Mouse (Mus musculus) Muller cell, postnatal 12 days (primary cell): ENCODE data around the gene Sgk1.
"Not testable (repeated sequence)": the region's sequence is repeated elsewhere in the genome, so short reads cannot be mapped to it uniquely, and the experiment has no call there.

Experiments
- DNase-seq: peaks from one replicate; pipeline ENCODE4 v3.0.0-alpha.2; 2015; ENCODE audit errors: inconsistent ontology term

Gene Sgk1

DNA sequence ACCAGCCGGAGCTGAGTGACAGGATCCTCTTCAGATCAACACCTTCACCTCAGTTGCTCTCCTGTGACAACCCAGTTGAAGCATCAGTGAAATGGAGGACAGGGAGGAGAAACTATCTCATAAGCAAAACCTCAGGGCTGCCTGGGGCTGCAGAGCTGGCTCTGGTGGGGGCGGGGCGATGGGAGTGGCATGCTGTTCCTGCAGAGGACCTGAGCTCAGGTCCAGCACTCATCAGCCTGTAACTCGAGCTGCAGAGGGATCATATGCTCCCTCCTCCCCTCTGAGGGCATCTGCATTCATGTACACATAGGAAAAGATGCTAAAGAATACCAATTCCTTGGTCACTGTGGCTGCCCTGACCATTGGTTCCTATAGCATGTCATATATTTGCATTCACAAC, 15.5 kb upstream of the Sgk1 start:
- no peak for DNase-seq

DNA sequence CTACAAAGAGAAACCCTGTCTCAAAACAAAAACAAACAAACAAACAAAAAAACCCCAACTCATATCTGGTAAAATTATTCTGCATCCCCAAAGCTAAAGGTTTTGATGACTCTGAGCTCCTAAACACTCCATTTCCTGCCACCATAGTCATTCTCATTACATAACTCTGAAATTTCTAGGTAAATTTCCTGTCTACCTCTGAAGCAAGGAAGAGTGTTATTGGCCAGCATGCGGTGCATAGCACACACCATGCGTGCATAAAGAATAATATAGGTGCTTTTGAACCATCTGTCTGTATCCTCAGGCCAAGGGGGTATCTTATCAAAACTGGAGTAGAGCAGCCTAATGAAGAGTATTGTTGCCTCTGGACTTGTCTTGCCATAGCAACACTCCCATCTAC, 13.8 kb upstream of the Sgk1 start:
- DNase-seq: no peak

DNA sequence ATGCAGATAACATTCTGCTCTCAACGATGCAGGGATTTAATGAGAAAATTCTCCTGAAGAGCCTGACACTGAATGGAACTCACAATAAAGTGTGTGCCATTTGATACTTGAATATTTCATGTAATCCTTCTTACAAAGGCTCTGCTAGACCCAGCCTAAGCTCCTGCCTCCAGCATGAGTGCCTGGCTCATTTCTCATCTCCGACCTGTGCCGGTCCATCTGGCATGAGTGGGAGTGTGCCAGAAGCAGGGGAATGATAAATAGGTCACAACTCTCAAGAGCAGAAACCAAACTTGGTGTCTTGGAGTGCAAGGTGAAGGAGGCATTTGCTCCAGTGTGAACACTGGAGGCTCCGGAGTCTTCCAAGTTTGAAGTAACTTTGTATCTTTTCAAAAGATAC, 13.4 kb upstream of the Sgk1 start:
- no peak for DNase-seq

DNA sequence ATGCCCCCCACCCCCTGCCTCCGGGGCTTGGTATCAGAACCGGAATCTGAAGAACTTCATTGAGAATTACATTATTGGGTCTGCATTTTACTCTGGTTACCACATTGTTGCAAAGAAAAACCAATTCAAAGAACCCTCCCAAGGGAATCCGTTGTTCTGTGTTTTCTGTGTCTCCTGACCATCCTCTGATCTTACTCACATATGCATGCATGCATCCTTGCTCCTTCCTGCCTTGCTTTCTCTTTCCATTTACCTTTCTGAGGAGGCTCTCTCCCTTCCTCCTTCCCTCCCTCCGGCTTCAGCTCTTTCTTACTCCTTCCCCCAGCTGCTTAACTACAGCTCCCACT, 174 bp upstream of the Sgk1 start:
- peak; percentile 10 for DNase-seq

DNA sequence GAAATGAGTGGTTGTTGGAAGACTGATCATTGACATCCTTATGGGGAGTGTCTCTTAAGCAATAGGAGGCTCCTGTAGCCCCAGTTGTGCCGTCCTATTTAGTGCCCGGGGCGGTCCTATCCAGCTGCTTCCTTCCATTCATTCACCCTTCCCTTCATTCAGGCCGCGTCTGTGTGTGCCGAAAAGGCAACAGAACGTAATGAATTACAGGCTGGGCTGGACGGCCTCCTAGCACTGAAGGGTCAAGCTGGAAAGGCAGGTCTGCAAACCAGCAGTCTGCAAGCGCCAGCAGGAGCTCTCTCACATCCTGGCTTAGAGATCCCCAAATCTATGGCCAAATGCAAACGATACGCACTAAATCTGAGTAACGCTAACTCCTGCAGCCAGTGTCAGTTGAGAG, 1.6 kb downstream of the Sgk1 start:
- DNase-seq: no peak

DNA sequence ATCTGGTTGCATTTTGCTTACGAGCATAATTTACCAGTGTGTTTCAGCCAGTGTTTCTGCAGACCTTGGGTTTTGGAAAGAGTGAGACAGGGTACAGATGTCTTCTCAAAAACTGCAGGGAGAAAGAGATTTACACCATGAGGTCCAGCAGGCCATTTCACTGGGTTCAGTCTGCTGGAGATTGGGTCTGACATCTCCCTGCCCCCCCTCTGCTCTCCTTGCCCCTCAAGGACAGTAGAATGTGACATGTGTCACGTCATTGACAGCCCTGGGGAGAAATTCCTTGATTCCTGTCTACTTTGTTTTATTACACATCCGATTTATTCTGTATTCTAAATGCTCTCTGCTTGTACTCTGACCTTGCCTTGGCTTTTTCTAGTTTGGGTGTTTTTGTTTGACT, 2.5 kb downstream of the Sgk1 start:
- no peak for DNase-seq

DNA sequence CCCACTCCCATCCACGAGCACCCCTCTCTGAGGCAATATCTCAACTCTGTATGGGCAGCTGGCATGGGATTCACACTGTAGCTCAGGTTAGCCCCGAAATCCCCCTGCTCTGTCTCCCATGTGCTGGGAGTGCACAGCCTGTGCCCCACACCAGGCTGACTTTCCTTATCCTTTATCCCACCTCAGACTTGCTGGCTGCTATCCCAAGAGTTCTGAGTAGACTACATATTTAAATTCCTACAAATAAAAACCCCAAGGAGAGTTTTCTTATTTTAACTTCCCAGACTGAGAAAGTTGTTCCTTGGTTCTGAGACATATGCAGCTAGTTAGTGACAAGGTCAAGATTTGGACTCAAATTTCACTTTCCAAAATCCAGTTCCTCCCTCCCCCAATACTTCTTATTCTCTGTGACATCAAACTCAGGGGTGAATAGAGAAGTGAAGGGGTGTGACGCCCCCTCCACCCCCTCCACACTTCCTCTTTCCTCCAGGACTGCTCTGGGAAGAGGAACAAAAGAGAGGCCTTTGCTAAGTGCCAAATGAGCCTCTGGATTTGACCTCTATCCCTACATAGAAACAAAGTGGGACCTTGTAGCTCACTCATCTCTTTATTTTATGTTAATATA, 7.3 kb downstream of the Sgk1 start:
- no peak for DNase-seq

DNA sequence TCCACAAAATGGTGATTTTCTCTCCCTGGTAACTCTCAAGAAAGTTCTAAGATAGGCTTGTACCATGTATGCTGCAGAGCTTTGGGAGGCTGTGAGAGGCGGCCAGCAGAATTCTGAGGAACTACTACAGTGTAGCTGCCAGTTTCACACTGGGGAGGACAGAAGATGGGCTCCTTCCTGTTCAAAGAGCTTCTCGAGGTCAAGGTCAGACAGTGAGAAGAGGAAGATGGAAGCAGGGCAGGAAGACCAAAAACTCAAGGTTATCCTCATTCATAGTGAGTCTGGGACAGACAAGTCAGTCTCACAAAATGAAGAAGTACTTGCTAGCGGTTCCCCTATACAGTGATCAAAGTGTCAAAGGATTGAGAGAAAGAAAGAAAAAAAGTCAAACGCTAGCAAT, 8.3 kb downstream of the Sgk1 start:
- no peak for DNase-seq

DNA sequence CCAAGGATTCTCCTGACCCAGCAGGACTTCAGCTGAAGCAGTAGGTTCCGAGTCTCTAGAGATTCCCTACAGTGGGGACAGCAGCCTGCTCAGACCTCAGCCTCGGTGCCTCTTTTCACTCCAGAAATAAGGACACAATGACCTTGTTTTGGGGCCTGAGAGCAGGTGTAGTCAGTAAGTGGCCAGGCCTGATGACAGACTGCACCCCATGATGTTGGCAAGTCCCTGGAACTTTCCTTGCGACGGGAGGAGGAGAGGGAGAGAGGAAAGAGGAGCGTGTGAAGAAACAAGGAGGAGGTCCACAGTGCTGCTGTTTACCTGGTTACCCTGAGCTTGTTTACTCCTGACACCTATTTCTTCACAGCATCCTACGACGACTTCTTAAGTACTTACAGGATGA, 9.5 kb downstream of the Sgk1 start:
- DNase-seq: no peak

DNA sequence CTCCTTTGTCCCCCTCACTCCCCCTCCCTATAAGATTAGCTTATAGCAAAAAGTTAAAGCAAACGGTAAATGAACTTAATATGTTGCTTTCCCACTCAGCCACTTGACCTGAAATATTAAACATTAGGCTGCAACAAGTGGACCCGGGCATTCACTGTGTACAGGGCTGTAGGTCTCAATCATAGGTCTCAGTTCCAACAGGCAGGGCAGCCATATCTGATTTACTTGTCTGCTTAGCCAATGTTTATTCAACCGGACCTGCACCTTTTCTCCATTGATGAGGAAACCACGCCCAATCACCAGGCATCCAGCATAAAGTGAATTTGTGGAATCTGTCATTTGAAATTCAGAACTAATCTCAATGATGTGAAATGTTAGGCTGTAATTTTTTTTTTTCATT, 10.1 kb downstream of the Sgk1 start:
- no peak for DNase-seq

DNA sequence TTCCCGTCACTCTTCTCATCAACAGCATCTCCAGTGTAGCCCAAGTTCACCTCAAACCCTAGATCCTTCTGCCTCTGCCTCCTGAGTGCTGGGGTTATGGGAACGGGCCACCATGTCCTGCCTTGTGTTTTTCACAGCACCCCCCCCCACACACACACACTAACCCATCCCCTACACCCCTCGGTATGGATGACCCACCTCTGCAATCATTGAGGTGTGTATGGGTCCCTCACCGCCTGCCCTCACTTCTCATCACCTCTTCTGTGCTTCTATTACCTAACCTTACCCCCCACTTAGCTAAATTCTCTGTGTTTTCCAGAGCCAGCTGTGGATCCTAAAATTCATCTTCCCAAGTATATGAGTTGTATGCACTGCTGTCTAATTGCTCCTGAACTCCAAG, 16.4 kb downstream of the Sgk1 start:
- no peak for DNase-seq

DNA sequence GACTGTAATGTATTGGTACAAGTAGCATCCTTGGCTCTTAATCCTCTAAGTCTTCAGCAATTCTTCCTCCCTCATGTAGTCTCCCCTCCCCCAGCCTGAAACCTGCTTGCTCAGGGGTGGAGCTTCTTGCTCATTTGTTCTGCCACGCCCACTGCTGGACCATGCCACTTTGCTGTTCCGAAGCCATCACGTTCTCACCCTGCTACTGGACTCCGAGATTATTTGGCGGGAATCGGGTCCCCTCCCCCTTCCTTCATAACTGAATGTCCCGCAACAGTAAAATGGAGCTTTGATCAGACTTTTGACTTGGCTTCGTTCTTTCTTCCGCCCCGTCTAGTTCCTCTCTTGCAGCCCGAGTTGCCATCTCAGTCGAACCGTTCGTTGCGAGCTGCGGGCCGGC, 16.9 kb downstream of the Sgk1 start:
- DNase-seq: not testable (repeated sequence)

DNA sequence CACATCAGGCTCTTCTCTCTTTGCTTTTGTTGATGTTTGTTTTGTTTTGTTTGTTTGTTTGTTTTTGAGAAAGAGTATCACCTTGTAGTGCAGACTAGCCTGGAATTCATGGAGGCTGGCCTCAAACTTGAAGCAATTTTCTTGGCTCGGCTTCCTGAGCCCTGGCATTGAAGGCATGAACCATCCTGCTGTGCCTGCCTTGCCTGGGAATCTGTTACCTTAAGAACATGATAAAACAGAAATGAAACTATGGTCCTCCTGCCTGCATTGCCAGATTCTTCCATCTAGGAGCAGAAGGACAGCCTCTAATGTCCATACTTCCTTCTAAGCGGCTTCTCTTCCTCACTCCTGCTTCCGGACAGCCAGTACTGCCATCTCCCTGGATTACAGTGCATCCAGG, 17.4 kb downstream of the Sgk1 start:
- DNase-seq: no peak

DNA sequence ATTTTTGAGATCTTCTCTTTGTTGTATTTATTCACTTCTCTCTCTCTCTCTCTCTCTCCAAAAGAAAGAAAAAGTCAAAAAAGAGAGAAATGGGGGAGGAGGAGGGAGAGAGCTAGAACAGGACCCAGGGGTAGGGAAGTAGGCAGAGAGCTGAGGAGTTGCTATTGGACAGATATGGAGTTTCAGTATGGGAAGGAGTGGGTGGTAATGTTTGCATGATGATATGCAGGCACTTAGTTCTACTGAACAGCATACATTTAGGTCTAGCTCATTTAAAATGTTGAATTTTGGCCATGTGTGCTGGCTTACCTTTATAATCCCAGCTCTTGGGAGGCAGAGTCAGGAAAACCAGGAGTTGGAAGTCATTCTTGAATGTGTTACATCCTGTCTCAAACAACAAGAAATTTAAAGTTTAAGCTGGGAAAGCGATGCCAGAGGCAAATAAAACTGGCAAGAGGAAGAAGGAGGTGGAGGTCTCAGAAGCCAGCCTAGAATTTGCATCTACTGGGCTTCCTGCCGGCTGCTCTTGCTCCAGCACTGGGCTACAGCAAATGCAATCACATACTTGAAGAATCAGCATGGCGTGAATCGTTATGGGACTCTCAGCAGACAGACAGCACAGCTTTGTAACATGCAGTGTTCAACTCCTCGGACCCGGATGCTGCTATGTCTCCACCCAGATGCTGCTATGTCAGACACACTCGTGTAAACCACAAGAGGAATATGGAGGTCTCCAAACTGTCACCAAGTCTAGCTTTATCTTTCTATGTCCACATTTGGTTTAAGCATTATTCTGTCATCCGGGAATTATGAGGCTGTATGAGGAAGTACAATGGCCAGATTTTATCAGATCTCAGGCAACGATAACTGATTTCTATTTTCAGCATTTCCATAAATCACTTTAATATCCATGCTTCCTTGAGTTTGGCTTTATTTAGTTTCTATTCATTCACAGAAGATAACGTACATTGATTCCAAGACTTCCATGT, 20.5 kb downstream of the Sgk1 start:
- no peak for DNase-seq

DNA sequence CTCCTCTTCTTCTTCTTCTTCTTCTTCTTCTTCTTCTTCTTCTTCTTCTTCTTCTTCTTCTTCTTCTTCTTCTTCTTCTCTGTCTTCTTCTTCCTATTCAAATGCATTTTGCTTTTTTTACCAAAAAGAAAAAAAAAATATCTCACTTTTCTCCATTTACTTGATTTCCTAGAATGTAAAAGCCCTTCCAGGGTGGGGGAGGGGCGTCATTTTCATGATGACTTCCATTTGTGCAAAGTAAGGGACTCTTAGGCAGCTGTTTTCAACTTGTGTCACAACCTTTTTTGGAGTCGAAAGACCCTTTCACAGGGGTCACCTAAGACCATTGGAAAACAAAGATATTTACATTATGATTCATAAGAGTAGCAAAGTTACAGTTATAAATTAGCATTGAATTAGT, 22.2 kb downstream of the Sgk1 start:
- DNase-seq: no peak

DNA sequence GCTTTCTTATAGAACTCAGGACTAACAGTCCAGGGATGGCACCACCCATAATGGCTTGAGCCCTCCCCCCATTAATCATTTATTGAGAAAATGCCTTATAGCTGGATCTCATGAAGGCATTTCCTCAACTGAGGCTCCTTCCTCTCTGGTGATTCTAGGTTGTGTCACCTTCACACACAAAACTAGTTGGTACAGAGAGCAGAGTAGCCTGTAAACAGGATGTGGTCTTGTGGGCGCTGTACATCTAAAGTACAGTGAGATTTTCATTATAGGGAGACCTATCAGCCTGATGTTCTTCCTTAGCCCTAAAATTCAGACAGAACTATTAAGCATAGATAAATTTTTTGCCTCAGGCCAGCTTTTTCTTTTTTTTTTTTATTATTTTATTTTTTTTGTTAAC, 23.6 kb downstream of the Sgk1 start:
- DNase-seq: no peak

DNA sequence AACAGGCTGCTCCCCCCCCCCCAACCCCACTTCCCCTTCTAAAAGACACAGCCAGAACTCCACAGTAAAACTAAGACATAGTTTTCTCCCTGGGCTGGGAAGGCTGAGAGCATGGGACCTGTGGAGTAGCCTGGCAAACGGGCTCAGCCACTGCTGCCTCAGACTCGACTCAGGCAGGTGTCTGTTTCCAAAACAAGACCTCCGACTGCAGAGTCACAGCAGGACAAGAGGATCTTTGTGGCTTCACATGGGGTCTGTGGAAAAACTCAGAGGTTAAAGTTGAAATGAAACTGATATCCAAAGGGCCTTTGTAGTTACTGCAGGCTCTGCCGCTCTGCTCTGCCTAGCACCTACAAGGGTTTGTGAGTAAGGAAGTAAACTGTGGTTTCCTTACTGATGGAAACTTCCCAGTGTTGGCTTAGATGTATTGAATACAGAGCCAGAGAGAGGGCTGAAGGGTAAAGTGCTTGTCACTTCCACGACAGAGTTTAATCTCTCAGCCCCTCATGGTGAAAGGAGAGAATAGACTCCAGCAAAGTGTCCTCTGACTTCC, 25.0 kb downstream of the Sgk1 start:
- DNase-seq: no peak

DNA sequence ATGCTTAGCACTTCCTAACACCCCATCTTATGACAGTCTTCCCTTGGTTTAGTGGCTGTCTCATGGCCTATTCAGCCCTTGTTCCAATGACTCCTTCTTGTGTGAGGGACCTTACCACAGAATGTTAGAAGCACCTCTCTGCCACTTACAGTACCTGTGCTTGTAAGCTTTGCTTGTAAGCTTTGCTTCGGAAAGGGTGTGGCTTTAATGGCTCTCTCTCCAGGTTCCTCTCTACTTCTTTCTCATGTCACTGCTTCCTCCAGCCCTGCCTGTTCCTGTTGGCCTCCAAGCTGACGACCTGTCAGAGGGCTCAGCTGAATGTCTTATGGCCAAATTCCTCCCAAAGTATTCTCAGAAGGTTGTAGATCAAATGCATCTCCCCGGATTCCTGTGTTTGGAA, 25.8 kb downstream of the Sgk1 start:
- no peak for DNase-seq

DNA sequence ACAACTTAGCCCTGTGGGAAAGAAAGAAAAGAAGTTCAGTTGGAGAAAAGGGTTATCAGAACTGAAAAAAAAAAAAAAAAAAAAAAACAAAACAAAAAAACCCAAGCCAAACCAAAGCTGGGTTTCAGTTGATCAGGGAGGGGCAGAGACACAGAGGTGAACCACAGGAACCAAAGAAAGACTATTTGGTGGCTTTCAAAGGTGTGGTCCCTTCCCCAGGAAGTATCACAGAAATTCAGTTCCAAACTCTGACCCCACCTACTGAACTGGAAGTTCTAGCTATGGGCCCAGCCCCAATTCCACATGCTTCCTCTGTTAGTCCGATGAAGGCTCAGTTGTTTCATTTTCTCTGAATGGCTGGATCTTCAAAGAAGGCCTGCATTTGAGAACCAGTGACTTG, 26.7 kb downstream of the Sgk1 start:
- DNase-seq: no peak

DNA sequence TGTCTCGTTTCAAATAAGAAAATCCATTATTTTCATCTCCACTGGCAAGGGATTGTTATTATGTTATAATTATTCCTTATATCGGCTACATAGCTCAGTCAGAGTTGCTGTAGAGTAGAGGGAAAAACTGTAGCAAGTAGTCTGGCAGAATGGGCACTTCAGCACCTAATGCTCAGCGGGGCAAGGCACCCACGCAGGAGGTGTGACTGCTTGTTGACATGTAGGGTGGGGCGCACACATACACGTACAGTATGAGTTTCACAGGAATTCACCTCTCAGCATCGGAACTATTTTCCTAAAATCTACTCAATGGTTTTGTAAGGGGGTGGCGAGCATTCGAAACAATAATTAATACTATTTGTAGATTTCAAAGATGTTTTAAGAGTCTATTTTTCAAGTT, 28.4 kb downstream of the Sgk1 start:
- DNase-seq: no peak

DNA sequence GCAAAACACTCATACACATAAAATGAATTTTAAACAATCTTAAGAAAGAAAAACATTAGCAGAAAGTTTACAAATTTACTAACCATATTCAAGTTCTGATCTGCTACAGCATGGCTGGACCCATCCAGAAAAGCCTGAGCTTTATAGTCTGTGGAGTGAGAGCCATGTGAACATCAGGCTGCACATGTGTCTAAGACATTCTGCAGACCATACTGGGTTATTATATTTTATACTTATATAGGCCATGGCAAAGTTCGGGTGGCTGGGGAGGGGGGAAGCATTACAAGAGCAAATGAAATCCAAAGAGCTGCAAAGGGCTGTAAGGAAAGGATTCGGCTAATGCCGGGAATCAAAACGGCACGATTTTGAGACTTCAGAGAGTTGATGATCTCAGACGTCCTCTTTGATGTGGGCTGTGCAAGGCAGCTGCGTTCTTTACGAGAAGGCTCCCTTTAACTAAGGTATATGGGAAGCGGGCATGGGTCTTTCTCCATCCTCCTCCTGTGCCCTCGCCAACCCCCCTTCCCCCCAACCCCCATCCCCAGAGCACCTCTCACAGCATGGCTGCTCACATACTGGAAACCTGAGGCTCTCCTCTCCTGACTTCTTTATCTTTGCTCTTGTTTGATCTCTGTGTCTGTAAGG, 29.4 kb downstream of the Sgk1 start:
- no peak for DNase-seq

DNA sequence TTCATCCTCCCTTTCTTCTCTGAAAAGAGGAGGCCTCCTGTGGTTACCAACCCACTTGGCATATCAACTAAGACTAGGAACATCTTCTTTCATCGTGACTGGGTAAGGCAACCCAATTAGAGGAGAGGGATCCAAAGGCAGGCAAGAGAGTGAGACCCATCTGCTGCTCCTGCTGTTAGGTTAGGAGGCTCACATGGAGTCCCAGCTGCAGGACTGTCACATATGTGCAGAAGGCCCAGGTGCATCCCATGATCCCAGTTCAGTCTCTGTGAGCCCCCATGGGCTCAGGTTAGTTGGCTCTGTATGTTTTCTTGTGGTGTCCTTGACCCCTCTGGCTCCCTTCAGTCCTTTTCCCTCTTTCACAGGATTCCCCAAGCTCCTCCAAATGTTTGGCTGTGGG, 32.8 kb downstream of the Sgk1 start:
- no peak for DNase-seq
